Mouse (Mus musculus) midbrain, embryonic 13.5 days (tissue): ENCODE data around the gene Slc22a7. TPM values are rescaled to one million over a fixed set of nuclear protein-coding genes. Genes with fewer than 3 reads are reported as not detected.
A peak's percentile ranks its signal among the peaks of the same experiment; 100 is the strongest.

Source experiments
- ATAC-seq: fragments of 200-750 bp; cut with Nextera tagmentation; 2 replicates; pipeline ENCODE4 v1.8.0; 2017; ENCODE audit warnings: mild to moderate bottlenecking, moderate TSS enrichment, moderate library complexity
- H3K27ac ChIP-seq: fragments of 300-500 bp; sonication (generic); 2 replicates; pipeline ENCODE4 v1.5.1; 2015; ENCODE audit warnings: inconsistent platforms, mild to moderate bottlenecking, moderate library complexity
- H3K27me3 ChIP-seq: fragments of 300-500 bp; sonication (generic); 2 replicates; pipeline ENCODE4 v1.6.1; 2015; ENCODE audit warnings: mild to moderate bottlenecking, inconsistent platforms
- H3K36me3 ChIP-seq: fragments of 300-500 bp; sonication (generic); 2 replicates; pipeline ENCODE4 v1.6.1; 2015; ENCODE audit warnings: mild to moderate bottlenecking, inconsistent platforms
- H3K4me1 ChIP-seq: fragments of 300-500 bp; sonication (generic); replicated peaks from 2 replicates; pipeline ENCODE4 v1.6.1; 2015; ENCODE audit warnings: inconsistent platforms
- H3K4me2 ChIP-seq: fragments of 300-500 bp; sonication (generic); replicated peaks from 2 replicates; pipeline ENCODE4 v1.6.1; 2015; ENCODE audit warnings: moderate library complexity, mild to moderate bottlenecking, inconsistent platforms
- H3K4me3 ChIP-seq: fragments of 300-500 bp; sonication (generic); replicated peaks from 2 replicates; pipeline ENCODE4 v1.5.1; 2015; ENCODE audit warnings: mild to moderate bottlenecking, inconsistent platforms
- H3K9ac ChIP-seq: fragments of 300-500 bp; sonication (generic); replicated peaks from 2 replicates; pipeline ENCODE4 v1.6.1; 2015; ENCODE audit warnings: mild to moderate bottlenecking, inconsistent platforms
- H3K9me3 ChIP-seq: fragments of 300-500 bp; sonication (generic); 2 replicates; pipeline ENCODE4 v1.6.1; 2016; ENCODE audit warnings: mild to moderate bottlenecking, inconsistent platforms
- WGBS: fragments of 180-500 bp; shearing (Covaris S2); methylation state at CpG from one replicate; pipeline ENCODE4 v1.1.7; 2015; 5-methylcytosine and 5-hydroxymethylcytosine counted together
- polyA plus RNA-seq: library from polyadenylated mRNA; unstranded; fragments of >200 nt; fragmentation: Nextera tagmentation; extraction: Ambion mirVana; gene quantifications from 2 replicates; pipeline ENCODE4 v1.2.1, GENCODE M21; 2015

Slc22a7 gene
- polyA plus RNA-seq, 1 experiment from 2014 or later, result not detected

DNA sequence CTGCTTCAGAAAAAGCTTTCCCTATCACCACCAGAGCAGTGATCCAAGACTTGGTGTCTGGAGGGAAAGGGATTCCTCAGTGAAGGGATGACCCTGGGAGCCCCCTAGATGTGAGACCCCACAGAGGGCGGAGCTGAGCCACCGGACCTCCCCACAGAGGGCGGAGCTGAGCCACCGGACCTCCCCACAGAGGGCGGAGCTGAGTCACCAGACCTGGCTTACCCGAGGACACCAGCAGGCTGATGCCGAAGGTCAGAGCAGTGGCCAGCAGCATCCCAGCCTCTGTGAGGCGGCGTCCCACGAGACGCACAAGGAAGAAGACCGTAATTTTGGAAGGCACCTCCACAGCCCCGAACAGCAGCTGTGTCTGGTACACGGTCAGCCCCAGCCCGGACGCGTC, 4.6 kb downstream of the Slc22a7 start:
- 2% methylated on average over 17 of the region's 17 CpGs for WGBS
- Histone ChIP-seq H3K4me3 (peak overlapping the region; percentile 16; the same call in 1 of the 2 replicates), H3K27ac (no peak overlapping the region), H3K4me2 (peak overlapping the region; percentile 45), H3K27me3 (peaks cover 12% of the 10 kb centered on the region; the same call in 1 of the 2 replicates), H3K36me3 (no peaks in the 10 kb centered on the region), H3K9me3 (no peaks in the 10 kb centered on the region), H3K9ac (0 out of 2 replicates have a peak overlapping the region, but pooled peaks have one; percentile 6), H3K4me1 (peaks cover 18% of the 10 kb centered on the region)
- ATAC-seq, result 0 out of 2 replicates have a peak, but pooled peaks have one; percentile 21

DNA sequence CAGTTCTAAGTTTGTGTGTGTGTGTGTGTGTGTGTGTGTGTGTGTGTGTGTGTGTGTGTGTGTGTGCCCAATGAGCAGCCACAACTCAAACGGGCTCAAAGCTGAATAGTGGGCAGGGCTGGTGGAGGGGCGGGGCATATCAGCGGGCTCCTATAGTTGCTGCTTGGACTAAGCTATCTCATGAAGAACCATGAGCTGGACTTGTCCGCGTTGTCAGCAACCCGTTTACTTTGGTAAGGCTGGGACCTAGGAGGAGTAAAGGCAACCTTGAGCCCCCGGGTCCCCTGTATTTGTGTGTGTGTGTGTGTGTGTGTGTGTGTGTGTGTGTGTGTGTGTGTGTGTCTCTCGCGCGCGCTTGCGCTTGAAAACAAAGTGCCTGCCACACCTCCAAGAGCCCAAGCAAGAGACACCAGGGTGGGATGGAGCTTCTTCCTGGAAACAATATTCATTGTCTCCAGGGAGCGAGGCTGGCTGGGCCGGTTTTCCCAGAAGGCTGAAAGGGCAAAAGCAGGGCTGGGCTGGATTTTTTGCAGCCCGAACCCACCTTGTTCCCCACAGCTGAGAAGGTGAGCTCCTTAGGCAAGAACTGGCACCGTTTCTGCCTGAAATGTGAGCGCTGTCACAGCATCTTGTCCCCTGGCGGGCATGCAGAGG, 9.4 kb downstream of the Slc22a7 start, which contains the start of gene Crip3:
Crip3 (plus strand) TSS at position 166 of the 654 bp plus-strand sequence.
- 13% methylated on average over 18 of the region's 18 CpGs for whole genome bisulfite sequencing
- H3K9ac ChIP-seq, result no peak within 1 kb of the TSS
- peaks cover 7% of the 10 kb centered on the region; the same call in 1 of the 2 replicates for H3K4me1 ChIP-seq
- 0 out of 2 replicates have a peak, but pooled peaks cover 8% of the 10 kb centered on the region for H3K27me3 ChIP-seq
- H3K9me3 ChIP-seq, result no peaks in the 10 kb centered on the region
- H3K4me3 ChIP-seq, result no peak within 1 kb of the TSS
- ATAC-seq, result peak; percentile 37; the same call in 1 of the 2 replicates
- no peak within 1 kb of the TSS for H3K27ac ChIP-seq
- peaks cover 4% of the 10 kb centered on the region; the same call in 1 of the 2 replicates for H3K36me3 ChIP-seq
- peak within 1 kb of the TSS; percentile 42 for H3K4me2 ChIP-seq

DNA sequence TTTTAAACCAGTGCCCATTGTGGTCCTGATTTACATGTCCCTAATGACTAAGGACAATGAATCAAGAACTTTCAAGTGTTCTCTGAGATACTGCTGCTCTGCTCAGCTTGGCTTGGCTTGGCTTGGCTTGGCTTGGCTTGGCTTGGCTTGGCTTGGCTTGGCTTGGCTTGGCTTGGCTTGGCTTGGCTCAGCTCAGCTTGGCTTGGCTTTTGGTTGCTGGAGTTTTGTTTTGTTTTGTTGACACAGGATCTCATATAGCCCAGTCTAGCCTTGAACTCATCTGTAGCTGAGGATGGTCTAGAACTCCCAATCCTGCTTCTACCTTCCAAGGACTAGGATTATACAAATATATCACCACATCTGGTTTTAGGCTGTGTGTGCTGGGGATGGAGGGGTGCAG, 11.8 kb downstream of the Slc22a7 start:
- Histone ChIP-seq H3K4me2 (no peak overlapping the region), H3K36me3 (peaks cover 4% of the 10 kb centered on the region; the same call in 1 of the 2 replicates), H3K27me3 (0 out of 2 replicates have a peak, but pooled peaks cover 3% of the 10 kb centered on the region), H3K9ac (no peak overlapping the region), H3K9me3 (no peaks in the 10 kb centered on the region), H3K4me3 (no peak overlapping the region), H3K27ac (no peak overlapping the region), H3K4me1 (0 out of 2 replicates have a peak, but pooled peaks cover 3% of the 10 kb centered on the region)
- ATAC-seq, result no peak

DNA sequence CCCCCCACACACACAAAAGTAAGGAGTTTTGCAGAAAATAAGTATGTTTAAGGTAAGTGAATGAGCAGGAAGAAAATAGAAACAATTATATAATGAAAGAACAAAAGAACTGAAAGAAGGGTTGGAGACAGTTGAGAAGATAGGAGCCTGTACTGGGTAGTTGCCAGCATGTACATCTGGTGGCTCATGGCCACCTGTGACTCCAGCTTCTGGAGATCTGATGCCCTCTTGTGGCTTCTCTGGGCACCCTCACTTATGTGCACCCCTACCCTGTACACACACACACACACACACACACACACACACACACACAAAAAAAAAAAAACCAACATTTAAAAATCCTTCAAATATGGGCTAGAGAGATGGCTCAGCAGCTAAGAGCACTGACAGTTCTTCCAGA, 18.5 kb downstream of the Slc22a7 start:
- Histone ChIP-seq H3K27ac (no peak overlapping the region), H3K4me2 (no peak overlapping the region), H3K9me3 (no peaks in the 10 kb centered on the region), H3K9ac (no peak overlapping the region), H3K4me3 (no peak overlapping the region), H3K36me3 (peaks cover 12% of the 10 kb centered on the region), H3K4me1 (no peaks in the 10 kb centered on the region), H3K27me3 (no peaks in the 10 kb centered on the region)
- ATAC-seq, result no peak

DNA sequence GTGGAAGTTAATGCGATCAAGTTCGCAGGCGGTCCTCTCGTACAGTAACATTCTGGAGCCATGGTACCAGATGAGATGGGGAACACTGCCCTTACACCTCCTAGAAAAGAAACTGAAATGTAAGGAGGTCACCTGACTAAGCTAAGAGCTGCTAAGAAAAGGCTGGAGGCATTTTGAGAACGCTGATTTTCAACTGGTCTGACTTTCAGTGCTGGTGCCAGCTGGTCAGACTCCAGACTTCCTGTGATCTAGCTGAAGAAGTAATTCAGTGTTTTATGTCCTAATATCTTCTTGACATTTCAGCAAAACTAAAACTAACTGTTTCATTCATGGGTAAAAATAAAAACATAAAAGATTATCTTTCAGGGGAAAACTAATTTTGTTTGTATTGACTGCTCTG, 19.6 kb downstream of the Slc22a7 start:
- peaks cover 19% of the 10 kb centered on the region for H3K36me3 ChIP-seq
- H3K27ac ChIP-seq, result no peak overlapping the region
- no peaks in the 10 kb centered on the region for H3K9me3 ChIP-seq
- 69% methylated on average over 5 of the region's 5 CpGs for WGBS
- no peak for ATAC-seq
- no peak overlapping the region for H3K4me2 ChIP-seq
- 0 out of 2 replicates have a peak overlapping the region, but pooled peaks have one; percentile 29 for H3K9ac ChIP-seq
- no peaks in the 10 kb centered on the region for H3K4me1 ChIP-seq
- H3K27me3 ChIP-seq, result no peaks in the 10 kb centered on the region
- H3K4me3 ChIP-seq, result no peak overlapping the region

DNA sequence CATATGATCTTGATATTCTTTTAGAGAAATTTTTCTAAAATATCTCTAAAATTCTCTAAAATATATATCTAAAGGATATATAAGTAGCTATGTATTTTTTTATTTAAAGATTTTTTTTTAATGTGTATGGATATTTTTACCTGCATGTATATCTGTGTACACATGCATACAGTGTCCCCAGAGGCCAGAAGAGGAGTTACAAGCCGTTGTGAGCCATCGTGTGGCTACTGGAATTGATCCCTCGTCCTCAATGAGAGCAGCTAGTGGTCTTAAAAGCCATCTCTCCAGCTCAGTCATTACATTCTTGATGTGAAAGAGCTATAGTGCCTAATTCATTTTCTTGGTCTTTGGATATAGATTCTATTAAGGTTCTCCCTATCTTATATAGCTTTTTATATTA, 29.8 kb downstream of the Slc22a7 start:
- no peak overlapping the region for H3K4me2 ChIP-seq

DNA sequence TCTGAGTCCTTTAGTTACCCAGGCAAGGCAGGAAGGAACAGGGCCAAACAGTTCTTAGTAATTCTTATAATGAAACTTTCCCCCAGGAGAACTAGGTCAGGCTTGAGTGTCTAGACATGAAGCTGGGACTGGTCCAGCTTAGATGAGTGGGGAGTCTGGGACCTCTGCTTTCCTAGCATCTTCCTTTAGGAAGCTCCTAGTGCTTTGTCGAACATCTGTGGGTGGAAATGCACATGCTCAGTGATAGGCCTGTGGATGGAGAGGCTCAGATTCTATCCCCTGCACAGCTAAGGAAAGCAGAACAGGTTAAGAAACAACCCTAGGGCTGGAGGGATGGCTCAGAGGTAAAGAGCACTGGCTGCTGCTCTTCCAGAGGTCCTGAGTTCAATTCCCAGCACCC, 43.6 kb downstream of the Slc22a7 start:
- no peak for ATAC-seq
- H3K9ac ChIP-seq, result no peak overlapping the region
- no peaks in the 10 kb centered on the region for H3K27me3 ChIP-seq
- 84% methylated on average over 1 of the region's 1 CpGs for WGBS
- H3K4me3 ChIP-seq, result no peak overlapping the region
- no peak overlapping the region for H3K27ac ChIP-seq
- peaks cover 61% of the 10 kb centered on the region for H3K36me3 ChIP-seq
- no peaks in the 10 kb centered on the region for H3K9me3 ChIP-seq
- H3K4me2 ChIP-seq, result no peak overlapping the region
- no peaks in the 10 kb centered on the region for H3K4me1 ChIP-seq

More for the DNA sequence above, 29.8 kb downstream of the Slc22a7 start:
- 29% methylated on average over 3 of the region's 3 CpGs for WGBS
- Histone ChIP-seq H3K27me3 (no peaks in the 10 kb centered on the region), H3K36me3 (peaks cover 75% of the 10 kb centered on the region), H3K27ac (no peak overlapping the region), H3K9me3 (no peaks in the 10 kb centered on the region), H3K4me1 (no peaks in the 10 kb centered on the region), H3K4me3 (no peak overlapping the region), H3K9ac (no peak overlapping the region)
- ATAC-seq, result no peak

DNA sequence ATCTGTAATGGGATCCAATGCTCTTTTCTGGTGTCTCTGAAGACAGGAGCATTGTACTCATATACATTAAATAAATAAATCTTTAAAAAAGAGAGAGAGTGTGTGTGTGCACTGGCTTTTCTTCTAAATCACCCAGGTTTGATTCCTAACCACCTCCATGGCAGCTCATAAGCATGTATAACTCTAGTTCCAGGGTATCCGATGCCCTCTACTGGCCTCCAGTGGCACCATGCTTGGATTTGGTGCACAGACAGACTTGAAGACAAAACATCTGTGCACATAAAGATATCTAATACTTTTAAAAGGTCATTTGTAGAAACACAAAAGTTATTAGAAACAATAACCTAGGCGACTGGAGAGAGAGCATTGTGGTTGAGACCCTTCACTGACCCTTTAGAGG, 45.2 kb downstream of the Slc22a7 start:
- no peak overlapping the region for H3K9ac ChIP-seq
- no peaks in the 10 kb centered on the region for H3K4me1 ChIP-seq
- peaks cover 60% of the 10 kb centered on the region for H3K36me3 ChIP-seq
- no peaks in the 10 kb centered on the region for H3K9me3 ChIP-seq
- no peak overlapping the region for H3K4me3 ChIP-seq
- H3K27me3 ChIP-seq, result no peaks in the 10 kb centered on the region
- 50% methylated on average over 2 of the region's 2 CpGs for whole genome bisulfite sequencing
- H3K4me2 ChIP-seq, result no peak overlapping the region
- no peak for ATAC-seq
- H3K27ac ChIP-seq, result no peak overlapping the region

DNA sequence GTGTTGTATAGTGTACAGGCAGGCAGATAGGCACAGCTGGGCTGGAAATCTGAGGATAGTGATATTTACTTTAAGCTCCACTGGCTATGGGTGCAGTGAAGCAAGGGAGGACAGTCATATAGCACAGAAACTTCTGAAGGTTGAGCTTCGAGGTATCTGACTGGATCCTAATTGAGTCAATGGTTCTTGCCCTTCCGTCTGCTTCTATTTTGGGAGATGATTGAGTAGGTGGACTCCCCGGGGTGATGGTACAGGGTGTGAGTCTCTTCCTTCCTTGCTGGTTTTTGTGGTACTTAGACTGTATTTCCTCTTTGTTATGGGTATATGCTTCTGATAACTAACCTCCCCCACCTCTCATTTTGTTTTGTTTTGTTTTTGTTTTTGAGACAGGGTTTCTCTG, 50.1 kb downstream of the Slc22a7 start:
- H3K9me3 ChIP-seq, result no peaks in the 10 kb centered on the region
- H3K27me3 ChIP-seq, result no peaks in the 10 kb centered on the region
- H3K4me3 ChIP-seq, result no peak overlapping the region
- H3K9ac ChIP-seq, result no peak overlapping the region
- H3K27ac ChIP-seq, result no peak overlapping the region
- ATAC-seq, result no peak
- H3K4me1 ChIP-seq, result peaks cover 20% of the 10 kb centered on the region
- 94% methylated on average over 3 of the region's 3 CpGs for WGBS
- H3K36me3 ChIP-seq, result peaks cover 43% of the 10 kb centered on the region
- H3K4me2 ChIP-seq, result no peak overlapping the region

DNA sequence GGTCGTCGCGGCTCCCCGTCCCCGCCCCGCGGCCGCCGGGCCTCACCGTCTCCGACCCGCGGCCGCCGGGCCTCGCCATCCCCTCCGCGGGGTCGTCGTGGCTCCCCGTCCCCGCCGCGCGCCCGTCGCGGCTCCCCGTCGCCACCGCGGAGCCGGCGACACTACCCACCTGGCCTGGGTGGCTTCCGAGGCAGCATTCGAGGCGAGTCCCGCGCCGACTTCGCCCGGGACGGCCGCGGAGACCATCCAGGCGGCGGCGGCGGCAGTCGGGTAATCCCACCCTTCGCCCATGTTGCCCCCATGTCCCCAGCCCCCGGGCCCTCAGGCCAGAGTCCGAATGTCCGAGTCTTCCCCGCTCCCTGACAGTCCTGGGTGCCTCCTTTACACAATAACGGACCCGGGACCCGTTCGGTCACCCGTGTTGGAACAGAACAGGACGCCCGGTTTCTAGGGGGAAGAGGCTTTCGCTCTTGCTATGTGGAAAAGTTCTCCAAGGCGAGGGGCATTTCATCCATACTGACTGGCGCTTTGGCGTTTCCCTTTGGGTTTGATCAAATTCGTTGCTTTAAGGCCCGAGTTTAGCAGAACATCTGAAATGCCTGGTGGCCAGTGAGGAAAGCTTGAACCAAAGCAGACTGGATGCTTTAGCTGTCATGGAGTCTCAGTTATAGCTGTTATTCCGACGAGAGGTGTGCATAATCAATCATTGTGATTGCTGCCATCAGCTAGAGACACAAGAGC, 54.0 kb downstream of the Slc22a7 start:
- Histone ChIP-seq H3K9ac (peak overlapping the region; percentile 98), H3K27me3 (no peaks in the 10 kb centered on the region), H3K9me3 (no peaks in the 10 kb centered on the region), H3K36me3 (peaks cover 23% of the 10 kb centered on the region), H3K27ac (peak overlapping the region; percentile 95), H3K4me1 (peaks cover 20% of the 10 kb centered on the region), H3K4me3 (peak overlapping the region; percentile 81), H3K4me2 (peak overlapping the region; percentile 79)
- ATAC-seq, result peak; percentile 51
- WGBS, result 0% methylated on average over 56 of the region's 70 CpGs

DNA sequence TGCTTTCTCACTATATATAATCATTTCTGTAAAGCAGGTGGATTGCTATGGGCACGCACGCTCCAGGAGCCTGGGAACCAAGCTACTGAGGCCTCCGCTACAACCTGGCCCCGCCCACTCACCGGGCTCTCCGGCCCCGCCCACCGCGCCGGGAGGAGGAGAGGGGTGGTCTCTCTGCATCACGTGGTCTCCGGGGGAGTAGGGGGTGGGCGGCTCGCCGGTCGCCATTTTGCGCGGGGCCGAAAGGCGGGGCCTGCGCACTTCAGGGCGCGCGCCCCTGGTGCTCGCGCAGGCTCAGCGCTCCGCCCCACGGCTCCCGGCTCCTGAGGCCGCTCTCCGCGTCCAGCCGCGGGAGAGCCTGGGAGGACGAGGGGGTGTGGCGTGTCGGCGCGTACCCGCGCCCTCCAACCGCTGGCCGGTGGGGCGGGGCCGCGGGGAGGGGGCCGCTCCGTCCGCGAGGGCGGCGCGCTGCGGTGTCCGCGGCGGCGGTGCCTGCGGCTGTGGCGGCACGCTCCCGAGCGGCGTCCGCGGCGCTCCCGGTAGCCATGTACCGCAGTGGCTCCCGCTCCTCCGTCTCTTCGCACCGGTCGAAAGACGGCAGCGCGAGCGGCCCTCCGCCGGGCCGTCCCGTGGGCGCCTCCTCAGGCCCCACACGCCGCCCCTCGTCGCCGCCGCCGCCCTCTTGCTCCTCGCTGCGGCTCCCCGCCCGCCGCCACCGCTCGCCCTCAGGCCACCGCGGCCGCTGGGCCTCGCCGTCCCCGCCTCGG, 54.8 kb downstream of the Slc22a7 start, which contains the start of gene Zfp318:
Zfp318 (plus strand) TSS at position 438 of the 767 bp plus-strand sequence.
- WGBS, result under 1% methylated on average over 62 of the region's 105 CpGs
- H3K9ac ChIP-seq, result peak within 1 kb of the TSS; percentile 98
- peaks cover 20% of the 10 kb centered on the region for H3K4me1 ChIP-seq
- H3K27ac ChIP-seq, result peak within 1 kb of the TSS; percentile 95
- peaks cover 17% of the 10 kb centered on the region for H3K36me3 ChIP-seq
- H3K27me3 ChIP-seq, result no peaks in the 10 kb centered on the region
- H3K4me3 ChIP-seq, result peak within 1 kb of the TSS; percentile 81
- ATAC-seq, result peak; percentile 98
- H3K9me3 ChIP-seq, result no peaks in the 10 kb centered on the region
- peak within 1 kb of the TSS; percentile 79 for H3K4me2 ChIP-seq
